Mouse (Mus musculus) cerebellum, postnatal 14 days (tissue): Measurements from ENCODE around the gene Clk3.
"Not testable (repeated sequence)": the region's sequence is repeated elsewhere in the genome, so short reads cannot be mapped to it uniquely, and the experiment has no call there.

Experiments used
- DNase-seq, 2 experiments: peaks; one replicate each; pipeline ENCODE4 v3.0.0; 2021; ENCODE audit warnings: mixed read lengths in 2 of 2

Clk3 gene

DNA sequence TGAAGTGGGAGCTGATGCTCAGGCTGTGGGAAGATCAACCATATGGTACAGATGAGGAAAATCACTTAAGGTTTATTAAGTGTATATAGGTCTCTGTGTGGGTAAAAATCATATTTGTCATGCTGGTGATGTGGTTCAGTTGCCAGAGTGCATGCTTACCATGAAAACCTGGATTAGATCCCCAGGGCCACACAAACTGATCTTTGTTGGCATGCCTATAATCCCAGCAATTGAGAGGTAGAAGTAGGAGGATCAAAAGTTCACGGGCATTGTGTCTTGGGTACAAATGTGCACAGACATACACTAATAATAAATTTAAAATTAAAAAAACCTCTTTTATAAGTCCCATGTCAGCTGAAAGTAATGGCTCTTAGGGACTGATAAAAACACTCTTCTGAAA is 43.3 kb downstream of the Clk3 start:
- DNase-seq: no peak

DNA sequence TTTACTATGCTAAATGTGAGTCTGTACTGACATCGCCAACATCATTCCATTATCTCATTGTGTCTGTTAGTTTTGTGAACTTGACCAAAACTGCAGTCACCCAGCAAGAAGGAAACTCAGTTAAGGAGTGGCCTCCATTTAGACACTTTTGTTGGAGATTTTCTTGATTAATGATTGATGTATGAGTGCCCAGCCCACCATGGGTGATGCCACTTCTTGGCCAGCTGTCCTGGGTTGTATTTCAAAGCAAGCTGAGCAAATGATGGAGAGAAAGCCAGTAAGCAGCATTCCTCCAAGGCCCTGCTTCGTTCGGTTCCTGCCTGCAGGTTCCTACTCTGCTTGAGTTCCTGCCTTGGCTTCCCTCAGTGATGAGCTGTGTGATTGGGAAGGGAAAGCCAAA is 44.9 kb downstream of the Clk3 start:
- no peak for DNase-seq

DNA sequence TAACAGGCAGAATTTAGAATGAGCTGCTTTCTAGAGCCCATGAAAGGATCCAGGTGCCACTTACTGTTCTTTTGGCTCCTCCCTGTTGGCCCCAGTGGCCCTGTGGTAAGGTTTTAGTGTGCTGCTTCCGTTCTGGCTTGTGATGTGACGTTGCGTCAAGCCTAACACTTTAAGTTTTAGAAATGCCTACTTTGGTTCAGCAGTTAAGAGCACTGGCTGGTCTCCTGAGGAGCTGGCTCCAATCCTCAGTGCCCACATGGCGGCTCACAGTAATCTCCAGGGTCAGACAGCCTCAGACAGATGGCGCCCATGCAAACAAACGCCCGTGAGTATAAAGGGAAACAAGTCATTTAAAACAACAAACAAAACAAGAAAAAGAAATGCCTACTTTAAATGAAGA is 47.3 kb downstream of the Clk3 start:
- DNase-seq: peak in 1 of 2 experiments; percentile 56

DNA sequence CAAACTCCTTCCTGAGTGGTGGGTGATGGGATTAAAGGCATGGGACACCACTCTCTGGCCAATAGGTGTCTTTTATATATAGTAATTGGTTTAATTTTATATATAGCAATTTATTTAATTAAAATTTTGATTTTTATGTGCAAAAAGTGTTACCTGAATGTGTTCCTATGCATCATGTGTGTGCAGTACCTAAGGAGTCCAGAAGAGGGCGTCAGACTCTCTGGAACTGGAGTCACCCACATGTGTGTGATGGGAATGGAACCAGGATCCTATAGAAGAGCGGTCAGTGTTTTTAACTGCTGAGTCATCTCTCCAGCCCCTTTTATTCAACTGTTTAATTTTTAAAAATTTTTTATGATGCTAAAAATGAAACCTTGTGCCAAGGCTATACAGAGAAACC is 53.5 kb downstream of the Clk3 start:
- peak in 1 of 2 experiments; percentile 26 for DNase-seq

DNA sequence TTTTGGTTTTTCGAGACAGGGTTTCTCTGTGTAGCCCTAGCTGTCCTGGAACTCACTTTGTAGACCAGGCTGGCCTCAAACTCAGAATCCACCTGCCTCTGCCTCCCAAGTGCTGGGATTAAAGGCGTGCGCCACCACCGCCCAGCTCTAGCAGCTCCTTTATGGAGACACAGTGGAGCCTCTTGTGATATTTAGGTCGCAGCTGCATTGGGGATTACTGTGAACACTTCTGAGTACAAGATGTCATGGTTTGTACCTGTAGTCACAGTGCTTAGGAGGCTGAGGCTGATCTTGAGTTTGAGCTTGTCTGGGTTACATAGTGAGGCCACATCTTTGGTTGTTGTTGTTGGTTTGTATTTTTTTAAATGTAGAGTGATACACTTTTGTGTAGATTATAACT is 55.4 kb downstream of the Clk3 start:
- not testable (repeated sequence) for DNase-seq

DNA sequence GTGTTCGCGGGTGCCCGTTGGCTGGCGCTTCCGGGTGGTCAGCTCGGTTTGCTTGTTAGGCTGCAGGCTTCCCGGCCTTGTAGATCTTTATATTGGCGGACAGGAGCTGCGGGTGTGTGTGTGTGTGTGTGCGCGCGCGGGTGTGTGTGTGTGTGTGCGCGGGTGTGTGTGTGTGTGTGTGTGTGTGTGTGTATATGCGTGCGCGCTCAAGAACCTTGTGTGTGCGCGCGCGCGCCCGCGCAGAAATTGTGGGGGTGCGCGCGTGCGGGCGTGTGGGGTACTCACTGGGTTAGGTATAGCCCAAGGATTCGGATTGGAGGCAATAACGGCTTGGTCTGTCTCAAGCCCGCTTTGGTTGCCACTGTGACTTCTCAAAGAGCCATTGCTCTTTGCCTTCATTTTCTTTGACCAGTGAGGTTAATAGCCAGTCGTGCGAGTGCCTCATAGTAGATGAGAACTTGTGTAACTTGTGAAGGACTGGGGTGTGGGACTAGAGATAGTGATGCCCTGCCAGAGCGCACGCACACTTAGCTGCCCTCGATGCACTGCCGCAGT is 56.9 kb downstream of the Clk3 start:
- peak; percentile 65 to 75 for DNase-seq

DNA sequence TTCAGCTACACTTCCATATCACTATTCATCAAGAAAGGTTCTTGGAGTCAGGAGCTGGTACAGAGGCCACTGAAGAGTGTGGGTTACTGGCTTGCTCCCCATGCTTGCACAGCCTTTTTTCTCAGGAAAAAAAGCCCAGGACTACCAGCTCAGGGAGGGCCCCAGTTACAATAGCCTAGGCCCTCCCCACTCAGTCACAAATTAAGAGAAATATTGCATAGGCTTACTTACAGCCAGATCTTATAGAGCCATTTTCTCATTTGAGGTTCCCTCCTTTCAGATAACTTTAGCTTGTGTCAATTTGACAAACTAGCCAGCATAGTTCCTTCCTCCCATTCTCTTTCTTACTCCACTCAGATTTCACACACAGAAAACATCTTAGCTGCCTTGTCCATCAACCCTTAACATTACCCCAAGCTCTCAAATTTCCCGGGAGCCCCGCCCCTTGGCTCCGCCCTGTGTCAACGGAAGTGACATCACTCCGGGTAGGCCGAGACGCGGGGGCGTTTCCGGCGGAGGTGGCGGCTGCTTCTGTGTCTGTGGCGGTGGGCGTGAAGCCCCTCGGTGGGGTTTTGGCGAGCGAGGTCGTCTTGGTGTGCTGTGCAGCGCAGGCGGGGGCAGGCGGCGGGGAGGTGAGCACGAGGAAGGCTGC is 57.5 kb downstream of the Clk3 start, which contains the start of gene Edc3:
Gene Edc3 (plus strand): TSS at position 473 of the 652 bp plus-strand sequence.
- DNase-seq: peak; percentile 90 to 94

DNA sequence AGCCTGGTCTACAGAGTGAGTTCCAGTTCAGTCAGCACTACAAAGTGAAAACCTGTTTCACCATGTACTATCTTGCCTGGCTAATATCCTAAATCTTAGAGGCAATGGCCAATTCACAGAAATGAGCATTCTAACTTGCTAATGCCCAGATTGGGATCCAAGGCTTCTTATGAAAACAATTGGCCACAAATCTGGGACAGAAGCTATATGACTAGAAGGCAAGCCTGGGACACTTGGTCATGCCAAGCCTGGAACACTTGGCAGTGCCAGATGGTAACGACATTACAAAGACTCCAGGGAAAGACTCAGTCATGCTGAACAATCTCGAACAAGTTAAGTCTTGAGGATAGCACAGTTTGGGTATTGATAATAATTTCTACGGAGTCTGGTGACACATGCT is 59.2 kb downstream of the Clk3 start:
- no peak for DNase-seq
